Comparison of ENCODE assay signal across 8 mouse cellular contexts in genomic region chr7:13009143-13010004, GRCm38 (mm10). TPM values are rescaled to one million over a fixed set of nuclear protein-coding genes. Genes with fewer than 3 reads are reported as not detected.
A peak's percentile ranks its signal among the peaks of the same experiment; 100 is the strongest.
DNase-seq lines count a peak whose midpoint lies in the region; ATAC-seq and TF ChIP-seq lines count a peak whose summit lies in the region.

No protein-coding gene starts in this region.

- peak; percentile 92 for ATAC-seq in embryonic facial prominence, embryonic 14.5 days (ENCODE audit: low read depth)
- ATAC-seq in limb, embryonic 13.5 days (ENCODE audit: low FRiP score, low read depth) = peak; percentile 90
- ATAC-seq in midbrain, embryonic 15.5 days (replicated peaks) = peak; percentile 92

- TF ChIP-seq POLR2A in bone marrow, adult 2 months (IDR thresholded peaks at IDR 0.05; ENCODE audit: borderline replicate concordance, control insufficient read depth, low read depth, low read length) = no peak; the same call in 1 of the 2 replicates

- peak overlapping the region; percentile 86 for H3K9ac ChIP-seq in embryonic facial prominence, embryonic 14.5 days (ENCODE audit: low read depth, low read length)
- peak overlapping the region; percentile 91 for H3K9ac ChIP-seq in limb, embryonic 13.5 days
- H3K9ac ChIP-seq in midbrain, embryonic 15.5 days = peak overlapping the region; percentile 65

- TF ChIP-seq CTCF in bone marrow, adult 2 months (IDR thresholded peaks at IDR 0.05; ENCODE audit: control insufficient read depth, insufficient read depth, low read length) = peak; percentile 90

- peak overlapping the region; percentile 86 for H3K4me2 ChIP-seq in embryonic facial prominence, embryonic 14.5 days (ENCODE audit: low read depth, low read length)
- peak overlapping the region; percentile 84 for H3K4me2 ChIP-seq in limb, embryonic 13.5 days (replicated peaks)
- peak overlapping the region; percentile 79 for H3K4me2 ChIP-seq in midbrain, embryonic 15.5 days

- H3K27me3 ChIP-seq in embryonic facial prominence, embryonic 14.5 days (replicated peaks; ENCODE audit: control insufficient read depth, insufficient read depth, low read length) = no peaks in the 10 kb centered on the region
- H3K27me3 ChIP-seq in limb, embryonic 13.5 days = peaks cover 10% of the 10 kb centered on the region
- no peaks in the 10 kb centered on the region for H3K27me3 ChIP-seq in midbrain, embryonic 15.5 days (replicated peaks)

- H3K27ac ChIP-seq in bone marrow, adult 2 months (ENCODE audit: control insufficient read depth, insufficient read depth, low read depth, low read length, poor library complexity) = peak overlapping the region; percentile 82
- H3K27ac ChIP-seq in embryonic facial prominence, embryonic 14.5 days (replicated peaks; ENCODE audit: low read depth, low read length) = peak overlapping the region; percentile 96
- peak overlapping the region; percentile 97 for H3K27ac ChIP-seq in limb, embryonic 13.5 days
- H3K27ac ChIP-seq in midbrain, embryonic 15.5 days = peak overlapping the region; percentile 91

- H3K4me3 ChIP-seq in bone marrow, adult 2 months (replicated peaks; ENCODE audit: control insufficient read depth, low read depth, low read length) = peak overlapping the region; percentile 86
- peak overlapping the region; percentile 70 for H3K4me3 ChIP-seq in embryonic facial prominence, embryonic 14.5 days (ENCODE audit: low read depth, low read length)
- H3K4me3 ChIP-seq in limb, embryonic 13.5 days = peak overlapping the region; percentile 67
- H3K4me3 ChIP-seq in midbrain, embryonic 15.5 days = peak overlapping the region; percentile 63

- under 1% methylated on average over 42 of the region's 42 CpGs for WGBS in bone marrow, adult 2 months
- WGBS in embryonic facial prominence, embryonic 14.5 days = under 1% methylated on average over 42 of the region's 42 CpGs
- under 1% methylated on average over 42 of the region's 42 CpGs for WGBS in limb, embryonic 13.5 days
- under 1% methylated on average over 42 of the region's 42 CpGs for WGBS in midbrain, embryonic 15.5 days

- H3K4me1 ChIP-seq in bone marrow, adult 2 months (ENCODE audit: control insufficient read depth, insufficient read depth, low read length) = no peaks in the 10 kb centered on the region; the same call in 1 of the 2 replicates
- peaks cover 9% of the 10 kb centered on the region for H3K4me1 ChIP-seq in embryonic facial prominence, embryonic 14.5 days (ENCODE audit: control insufficient read depth, insufficient read depth, low read length)
- H3K4me1 ChIP-seq in limb, embryonic 13.5 days = peaks cover 35% of the 10 kb centered on the region
- peaks cover 26% of the 10 kb centered on the region for H3K4me1 ChIP-seq in midbrain, embryonic 15.5 days

- H3K9me3 ChIP-seq in embryonic facial prominence, embryonic 14.5 days (ENCODE audit: control insufficient read depth, low read length) = no peaks in the 10 kb centered on the region
- H3K9me3 ChIP-seq in limb, embryonic 13.5 days = no peaks in the 10 kb centered on the region
- H3K9me3 ChIP-seq in midbrain, embryonic 15.5 days = no peaks in the 10 kb centered on the region

- peaks cover 29% of the 10 kb centered on the region for H3K36me3 ChIP-seq in embryonic facial prominence, embryonic 14.5 days (ENCODE audit: control insufficient read depth, insufficient read depth, low read length)
- H3K36me3 ChIP-seq in limb, embryonic 13.5 days = peaks cover 33% of the 10 kb centered on the region
- H3K36me3 ChIP-seq in midbrain, embryonic 15.5 days (replicated peaks) = peaks cover 3% of the 10 kb centered on the region

- peak; percentile 96 for DNase-seq in A20 (ENCODE audit: low read depth, low spot score)
- DNase-seq in embryonic facial prominence, embryonic 14.5 days (ENCODE audit: low spot score) = peak; percentile 98
- DNase-seq in heart, adult 8-10 months (ENCODE audit: low spot score) = peak; percentile 94
- peak; percentile 94 to 95 for DNase-seq in kidney, adult 8-10 months
- peak; percentile 75 to 88 for DNase-seq in spleen, adult 18-20 months

RNA-seq across cellular contexts. Expression of gene Zbtb45, which starts 0.5 kb away (rescaled TPM):
- polyA plus RNA-seq in bone marrow, adult 2 months (2011; ENCODE audit: insufficient read depth, insufficient read length, low replicate concordance, missing spikeins) = 9.6 and 10.0 TPM in 2 replicates
- polyA plus RNA-seq in embryonic facial prominence, embryonic 14.5 days (2014; fragmentation: Nextera tagmentation; extraction: Ambion mirVana) = 20.0 and 23.6 TPM in 2 replicates
- total RNA-seq in heart, adult 8-10 months (2022) = 10 to 100 TPM in 1 of 4 experiments, 1 to 10 TPM in 3; 6.9 to 11.3 (median 7.2) TPM
- polyA plus RNA-seq in limb, embryonic 13.5 days (2015; fragmentation: Nextera tagmentation; extraction: Ambion mirVana) = 28.0 and 29.6 TPM in 2 replicates
- 45.9 and 46.7 TPM in 2 replicates for polyA plus RNA-seq in midbrain, embryonic 15.5 days (2015; fragmentation: Nextera tagmentation; extraction: Ambion mirVana)

RNA-seq across cellular contexts. Expression of gene Trim28, which starts 10.5 kb away (rescaled TPM):
- 163 and 286 TPM in 2 replicates for polyA plus RNA-seq in bone marrow, adult 2 months (2011; ENCODE audit: insufficient read depth, insufficient read length, low replicate concordance, missing spikeins)
- polyA plus RNA-seq in embryonic facial prominence, embryonic 14.5 days (2014; fragmentation: Nextera tagmentation; extraction: Ambion mirVana) = 321 and 352 TPM in 2 replicates
- total RNA-seq in heart, adult 8-10 months (2022) = 10 to 100 TPM; 77.8 to 92.6 (median 83.6) TPM
- polyA plus RNA-seq in limb, embryonic 13.5 days (2015; fragmentation: Nextera tagmentation; extraction: Ambion mirVana) = 316 and 329 TPM in 2 replicates
- 229 and 258 TPM in 2 replicates for polyA plus RNA-seq in midbrain, embryonic 15.5 days (2015; fragmentation: Nextera tagmentation; extraction: Ambion mirVana)

RNA-seq across cellular contexts. Expression of gene Slc27a5, which starts 11.4 kb away (rescaled TPM):
- 1.7 and 2.2 TPM in 2 replicates for polyA plus RNA-seq in bone marrow, adult 2 months (2011; ENCODE audit: insufficient read depth, insufficient read length, low replicate concordance, missing spikeins)
- not detected in 2 replicates for polyA plus RNA-seq in embryonic facial prominence, embryonic 14.5 days (2014; fragmentation: Nextera tagmentation; extraction: Ambion mirVana)
- total RNA-seq in heart, adult 8-10 months (2022) = not detected
- polyA plus RNA-seq in limb, embryonic 13.5 days (2015; fragmentation: Nextera tagmentation; extraction: Ambion mirVana) = 0.08 and 0.34 TPM in 2 replicates
- 0.38 and 0.65 TPM in 2 replicates for polyA plus RNA-seq in midbrain, embryonic 15.5 days (2015; fragmentation: Nextera tagmentation; extraction: Ambion mirVana)

RNA-seq across cellular contexts. Expression of gene Chmp2a, which starts 25.2 kb away (rescaled TPM):
- polyA plus RNA-seq in bone marrow, adult 2 months (2011; ENCODE audit: insufficient read depth, insufficient read length, low replicate concordance, missing spikeins) = 123 and 183 TPM in 2 replicates
- polyA plus RNA-seq in embryonic facial prominence, embryonic 14.5 days (2014; fragmentation: Nextera tagmentation; extraction: Ambion mirVana) = 162 and 169 TPM in 2 replicates
- 100 to 1,000 TPM; 142 to 153 (median 147) TPM for total RNA-seq in heart, adult 8-10 months (2022)
- 127 and 133 TPM in 2 replicates for polyA plus RNA-seq in limb, embryonic 13.5 days (2015; fragmentation: Nextera tagmentation; extraction: Ambion mirVana)
- polyA plus RNA-seq in midbrain, embryonic 15.5 days (2015; fragmentation: Nextera tagmentation; extraction: Ambion mirVana) = 188 TPM in 2 replicates

RNA-seq across cellular contexts. Expression of gene Ube2m, which starts 28.7 kb away (rescaled TPM):
- polyA plus RNA-seq in bone marrow, adult 2 months (2011; ENCODE audit: insufficient read depth, insufficient read length, low replicate concordance, missing spikeins) = 132 and 135 TPM in 2 replicates
- 140 and 147 TPM in 2 replicates for polyA plus RNA-seq in embryonic facial prominence, embryonic 14.5 days (2014; fragmentation: Nextera tagmentation; extraction: Ambion mirVana)
- total RNA-seq in heart, adult 8-10 months (2022) = 100 to 1,000 TPM; 204 to 216 (median 210) TPM
- 100 and 114 TPM in 2 replicates for polyA plus RNA-seq in limb, embryonic 13.5 days (2015; fragmentation: Nextera tagmentation; extraction: Ambion mirVana)
- polyA plus RNA-seq in midbrain, embryonic 15.5 days (2015; fragmentation: Nextera tagmentation; extraction: Ambion mirVana) = 141 and 162 TPM in 2 replicates

Comparison
In these comparisons a context has a peak if more than half of its experiments do, and no peak if none do; other contexts are left out.
1. Peak in every context shown above with its lines: DNase-seq, ATAC-seq, H3K4me3 ChIP-seq and H3K27ac ChIP-seq.